Mouse (Mus musculus) C2C12 (cell line): Measurements from ENCODE around the gene Rps6ka5. TPM values are rescaled to one million over a fixed set of nuclear protein-coding genes. Genes with fewer than 3 reads are reported as not detected.

Experiments used
- H3K27me3 ChIP-seq: one replicate; pipeline ENCODE4 v1.6.1; 2011; ENCODE audit not compliant: control insufficient read depth, insufficient read depth, insufficient read length
- H3K36me3 ChIP-seq: one replicate; pipeline ENCODE4 v1.6.1; 2011; ENCODE audit not compliant: control insufficient read depth, insufficient read depth
- H3K4me3 ChIP-seq: one replicate; pipeline ENCODE4 v1.5.1; 2011; ENCODE audit warnings: mild to moderate bottlenecking, control low read depth; ENCODE audit not compliant: poor library complexity, insufficient read depth, severe bottlenecking
- H3K79me2 ChIP-seq: one replicate; pipeline ENCODE4 v1.6.1; 2011; ENCODE audit not compliant: control insufficient read depth, insufficient read depth
- H3K79me3 ChIP-seq: one replicate; pipeline ENCODE4 v1.6.1; 2011; ENCODE audit warnings: low read depth, control low read depth
- H3ac ChIP-seq: one replicate; pipeline ENCODE3; 2011; ENCODE audit warnings: low read depth; ENCODE audit not compliant: control insufficient read depth, insufficient read length
- CEBPB ChIP-seq: IDR thresholded peaks from one replicate; pipeline ENCODE4 v1.6.1; 2011; ENCODE audit warnings: low read depth, mild to moderate bottlenecking, control low read depth, moderate library complexity
- CTCF ChIP-seq: IDR thresholded peaks from one replicate; pipeline ENCODE4 v1.5.1; 2011; ENCODE audit not compliant: control insufficient read depth, insufficient read depth, insufficient read length
- FOSL1 ChIP-seq: IDR thresholded peaks from one replicate; pipeline ENCODE4 v1.8.0; 2011; ENCODE audit warnings: mild to moderate bottlenecking, low read length; ENCODE audit not compliant: poor library complexity, insufficient read depth, severe bottlenecking
- MAX ChIP-seq: IDR thresholded peaks from one replicate; pipeline ENCODE4 v1.6.1; 2011; ENCODE audit warnings: mild to moderate bottlenecking, control low read depth
- MYOD1 ChIP-seq: IDR thresholded peaks from one replicate; pipeline ENCODE4 v1.6.1; 2011; ENCODE audit warnings: low read depth; ENCODE audit not compliant: control insufficient read depth, insufficient read length
- MYOG ChIP-seq: IDR thresholded peaks from one replicate; pipeline ENCODE4 v1.6.1; 2011; ENCODE audit not compliant: control insufficient read depth, insufficient read length; ENCODE audit errors: extremely low read depth
- USF1 ChIP-seq: IDR thresholded peaks from one replicate; pipeline ENCODE4 v1.6.1; 2011; ENCODE audit warnings: low read depth, mild to moderate bottlenecking, control low read depth, moderate library complexity
- polyA plus RNA-seq: library from polyadenylated mRNA; unstranded; fragments of >200 nt; fragmentation: generic; extraction: Trizol; gene quantifications from one replicate; pipeline ENCODE4 v1.2.1, GENCODE M21; 2012; ENCODE audit warnings: missing spikeins

Rps6ka5 gene
- polyA plus RNA-seq, 1 experiment, result 0.92 TPM

DNA sequence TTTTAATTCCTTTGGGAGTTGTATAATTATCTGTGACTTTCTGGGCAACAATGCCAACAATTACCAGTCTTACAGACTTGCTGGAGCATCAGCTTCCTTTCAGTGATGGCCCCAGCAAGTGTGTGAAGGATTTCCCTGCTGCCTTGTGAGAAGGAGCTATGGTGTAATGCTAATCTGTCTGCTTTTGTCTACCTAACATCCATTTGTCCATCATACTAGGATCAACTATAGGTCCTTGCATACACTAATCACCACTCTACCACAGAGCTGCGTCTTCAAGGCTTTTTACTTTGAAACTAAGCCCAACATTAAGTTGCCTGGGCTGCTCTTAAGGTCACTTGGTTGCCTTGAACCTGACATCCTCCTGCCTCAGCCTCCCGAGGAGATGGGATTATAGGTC is 112.9 kb downstream of the Rps6ka5 start:
- H3K4me3 ChIP-seq, result no peak overlapping the region
- no peaks in the 10 kb centered on the region for H3K36me3 ChIP-seq
- no peak for TF ChIP-seq CTCF
- no peak for TF ChIP-seq MYOG
- TF ChIP-seq MAX, result no peak
- TF ChIP-seq CEBPB, result no peak
- TF ChIP-seq MYOD1, result no peak
- no peak overlapping the region for H3ac ChIP-seq
- no peaks in the 10 kb centered on the region for H3K79me2 ChIP-seq
- H3K27me3 ChIP-seq, result no peaks in the 10 kb centered on the region
- H3K79me3 ChIP-seq, result no peaks in the 10 kb centered on the region

DNA sequence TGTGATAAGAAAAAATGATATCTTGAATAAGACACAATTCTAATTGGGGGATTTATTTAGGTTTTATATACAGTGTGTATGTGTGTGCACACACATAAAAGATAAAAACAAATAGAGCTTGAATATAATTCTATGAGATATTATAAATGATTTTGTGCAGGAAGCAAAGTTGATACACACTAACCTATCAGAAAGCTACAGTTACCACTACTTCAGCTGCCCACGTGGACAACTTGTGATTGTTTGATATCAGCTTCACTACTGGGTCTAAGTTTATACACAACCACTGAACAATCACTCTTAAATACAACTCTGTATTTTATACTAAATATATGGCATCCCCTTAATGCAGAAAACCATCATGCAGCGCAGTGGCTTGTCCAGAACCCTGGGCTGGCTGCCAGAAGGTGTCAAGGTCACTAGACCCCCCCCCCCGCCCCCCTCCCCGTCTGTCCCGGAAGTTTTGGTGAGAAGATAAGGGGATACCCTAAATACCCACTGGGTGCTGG is 113.5 kb downstream of the Rps6ka5 start:
- no peaks in the 10 kb centered on the region for H3K79me2 ChIP-seq
- H3K79me3 ChIP-seq, result no peaks in the 10 kb centered on the region
- H3K36me3 ChIP-seq, result no peaks in the 10 kb centered on the region
- H3ac ChIP-seq, result no peak overlapping the region
- no peak overlapping the region for H3K4me3 ChIP-seq
- no peaks in the 10 kb centered on the region for H3K27me3 ChIP-seq
- TF ChIP-seq FOSL1, result no peak
- no peak for TF ChIP-seq USF1
- no peak for TF ChIP-seq MYOG
- no peak for TF ChIP-seq MAX
- TF ChIP-seq MYOD1, result no peak
- no peak for TF ChIP-seq CTCF
- TF ChIP-seq CEBPB, result no peak

DNA sequence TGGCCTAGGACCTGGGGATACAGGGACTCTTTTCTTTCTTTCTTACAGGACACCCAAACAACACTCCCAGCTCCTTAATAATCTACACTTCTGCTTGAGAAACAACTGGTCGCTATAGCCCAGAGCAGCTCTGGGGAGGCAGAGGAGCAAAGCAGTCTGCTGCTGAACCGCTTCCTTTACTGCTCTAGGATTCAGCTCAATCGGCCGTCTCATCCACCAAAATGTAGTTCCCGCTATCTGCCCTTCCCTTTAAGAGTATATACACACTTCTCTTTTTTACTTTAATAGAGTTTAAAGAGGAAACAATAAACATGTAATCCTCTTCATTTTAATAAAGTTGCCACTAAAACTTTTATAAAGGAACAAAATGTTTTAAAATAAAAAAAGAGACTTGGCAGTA is 117.0 kb downstream of the Rps6ka5 start:
- Histone ChIP-seq H3K36me3 (no peaks in the 10 kb centered on the region), H3K27me3 (no peaks in the 10 kb centered on the region), H3K79me2 (no peaks in the 10 kb centered on the region), H3K4me3 (no peak overlapping the region), H3K79me3 (no peaks in the 10 kb centered on the region), H3ac (no peak overlapping the region)
- no peak for TF ChIP-seq MYOD1
- TF ChIP-seq FOSL1, result no peak
- no peak for TF ChIP-seq MYOG
- TF ChIP-seq MAX, result no peak
- TF ChIP-seq USF1, result no peak
- no peak for TF ChIP-seq CEBPB
- no peak for TF ChIP-seq CTCF

DNA sequence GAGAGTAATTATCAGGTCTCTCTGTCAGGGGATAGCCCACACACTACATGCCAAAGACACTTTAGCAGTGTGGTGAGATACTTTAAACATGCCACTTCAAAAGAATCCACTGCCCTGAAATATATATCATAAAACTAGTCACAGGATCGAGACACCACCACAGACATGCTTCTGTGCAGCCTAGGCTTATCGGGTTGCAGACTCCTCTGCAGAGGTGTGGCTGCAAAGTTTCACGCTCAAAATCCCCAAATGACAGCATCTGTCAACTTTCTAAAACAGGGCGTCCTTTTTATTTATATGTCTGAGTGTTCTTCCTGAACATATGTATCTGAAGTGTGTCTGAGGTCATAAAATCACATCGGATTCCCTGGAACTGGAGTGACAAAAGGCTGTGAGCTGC is 117.7 kb downstream of the Rps6ka5 start:
- Histone ChIP-seq H3K79me3 (no peaks in the 10 kb centered on the region), H3K4me3 (no peak overlapping the region), H3ac (no peak overlapping the region), H3K36me3 (no peaks in the 10 kb centered on the region), H3K27me3 (no peaks in the 10 kb centered on the region), H3K79me2 (no peaks in the 10 kb centered on the region)
- TF ChIP-seq MYOG, result no peak
- TF ChIP-seq CEBPB, result no peak
- TF ChIP-seq MYOD1, result no peak

DNA sequence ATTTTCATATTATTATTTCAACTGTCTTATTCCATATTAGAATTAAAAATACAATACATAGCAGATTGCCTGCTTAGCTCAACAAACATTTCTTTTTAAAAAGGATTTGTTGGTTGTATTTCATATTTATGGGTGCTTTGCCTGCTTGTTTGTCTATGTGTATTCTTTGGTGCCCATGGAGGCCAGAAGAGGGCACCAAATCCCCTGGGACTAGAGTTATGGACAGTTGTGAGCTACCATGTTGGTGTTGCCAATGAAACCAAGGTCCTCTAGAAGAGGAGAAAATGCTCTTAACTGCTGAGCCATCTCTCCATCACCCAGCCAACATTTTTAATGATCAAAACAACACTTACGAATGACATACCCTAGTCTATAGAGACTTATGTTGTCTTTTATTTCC is 120.0 kb downstream of the Rps6ka5 start:
- H3K27me3 ChIP-seq, result no peaks in the 10 kb centered on the region
- H3K79me3 ChIP-seq, result no peaks in the 10 kb centered on the region
- H3K79me2 ChIP-seq, result no peaks in the 10 kb centered on the region
- no peak overlapping the region for H3K4me3 ChIP-seq
- no peaks in the 10 kb centered on the region for H3K36me3 ChIP-seq
- TF ChIP-seq MAX (no peak), CTCF (no peak), MYOG (no peak), CEBPB (no peak), MYOD1 (no peak), USF1 (no peak), FOSL1 (no peak)
- H3ac ChIP-seq, result no peak overlapping the region

DNA sequence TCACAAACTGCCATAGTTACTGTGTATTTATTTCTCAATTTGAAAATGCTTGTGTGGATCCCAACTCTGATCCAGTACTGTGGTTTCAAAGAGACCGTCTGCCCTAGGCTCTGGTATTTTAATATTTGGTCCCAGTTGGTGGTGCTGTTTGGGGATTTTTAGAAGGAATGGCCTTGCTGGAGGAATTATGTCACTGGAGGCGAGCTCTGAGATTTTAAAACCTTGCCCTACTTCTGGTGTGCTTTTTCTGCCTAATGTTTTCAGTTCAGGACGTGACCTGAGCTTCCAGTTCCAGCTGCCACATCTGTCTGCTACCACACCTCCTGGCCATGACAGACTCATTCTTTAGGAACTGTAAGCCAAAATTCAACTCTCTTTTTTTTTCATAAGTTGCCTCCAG is 121.2 kb downstream of the Rps6ka5 start:
- H3K79me3 ChIP-seq, result no peaks in the 10 kb centered on the region
- H3K79me2 ChIP-seq, result no peaks in the 10 kb centered on the region
- no peaks in the 10 kb centered on the region for H3K36me3 ChIP-seq
- no peak overlapping the region for H3K4me3 ChIP-seq
- TF ChIP-seq USF1 (no peak), MYOG (no peak), MAX (no peak), CEBPB (no peak), FOSL1 (no peak), MYOD1 (no peak), CTCF (no peak)
- H3ac ChIP-seq, result no peak overlapping the region
- H3K27me3 ChIP-seq, result no peaks in the 10 kb centered on the region
